Mouse (Mus musculus): ENCODE results near the gene Ap5s1. TPM values are rescaled to one million over a fixed set of nuclear protein-coding genes. Genes with fewer than 3 reads are reported as not detected.

Ap5s1 gene
- polyA plus RNA-seq, 1 experiment, result 14.5 TPM

GRCm38 (mm10) chr2:131255738-131256137 lies 48.9 kb downstream of the Ap5s1 start:
- TF ChIP-seq CTCF (IDR thresholded peaks at IDR 0.05; ENCODE audit: control insufficient read depth, insufficient read depth, low read length) (no peak), POLR2A (IDR thresholded peaks at IDR 0.05; ENCODE audit: borderline replicate concordance, control insufficient read depth, low read depth, low read length) (no peak)
- Histone ChIP-seq H3K4me1 (ENCODE audit: control insufficient read depth, insufficient read depth, low read length) (no peaks in the 10 kb centered on the region; the same call in 1 of the 2 replicates), H3K4me3 (replicated peaks; ENCODE audit: control insufficient read depth, low read depth, low read length) (no peak overlapping the region), H3K27ac (ENCODE audit: control insufficient read depth, insufficient read depth, low read depth, low read length, poor library complexity) (no peak overlapping the region)
- WGBS, result 73% methylated on average over 3 of the region's 3 CpGs

- H3K4me3 ChIP-seq (replicated peaks; ENCODE audit: control insufficient read depth, low read depth, low read length), result no peak overlapping the region
- TF ChIP-seq POLR2A (IDR thresholded peaks at IDR 0.05; ENCODE audit: borderline replicate concordance, control insufficient read depth, low read depth, low read length) (no peak), CTCF (IDR thresholded peaks at IDR 0.05; ENCODE audit: control insufficient read depth, insufficient read depth, low read length) (no peak)
- 58% methylated on average over 8 of the region's 8 CpGs for WGBS
- H3K27ac ChIP-seq (ENCODE audit: control insufficient read depth, insufficient read depth, low read depth, low read length, poor library complexity), result no peak overlapping the region
- no peaks in the 10 kb centered on the region; the same call in 1 of the 2 replicates for H3K4me1 ChIP-seq (ENCODE audit: control insufficient read depth, insufficient read depth, low read length)
Observed at GRCm38 (mm10) chr2:131258693-131259092, 51.8 kb downstream of the Ap5s1 start.

GRCm38 (mm10) chr2:131260544-131261307 lies 53.8 kb downstream of the Ap5s1 start:
- Histone ChIP-seq H3K27ac (ENCODE audit: control insufficient read depth, insufficient read depth, low read depth, low read length, poor library complexity) (no peak overlapping the region), H3K4me3 (replicated peaks; ENCODE audit: control insufficient read depth, low read depth, low read length) (no peak overlapping the region), H3K4me1 (ENCODE audit: control insufficient read depth, insufficient read depth, low read length) (no peaks in the 10 kb centered on the region; the same call in 1 of the 2 replicates)
- TF ChIP-seq POLR2A (IDR thresholded peaks at IDR 0.05; ENCODE audit: borderline replicate concordance, control insufficient read depth, low read depth, low read length), result no peak
- 68% methylated on average over 9 of the region's 9 CpGs for WGBS

GRCm38 (mm10) chr2:131261481-131262212 lies 54.8 kb downstream of the Ap5s1 start:
- H3K4me1 ChIP-seq (ENCODE audit: control insufficient read depth, insufficient read depth, low read length), result no peaks in the 10 kb centered on the region; the same call in 1 of the 2 replicates
- WGBS, result 15% methylated on average over 10 of the region's 10 CpGs
- H3K4me3 ChIP-seq (replicated peaks; ENCODE audit: control insufficient read depth, low read depth, low read length), result peak overlapping the region; percentile 60
- no peak for TF ChIP-seq CTCF (IDR thresholded peaks at IDR 0.05; ENCODE audit: control insufficient read depth, insufficient read depth, low read length)
- no peak for TF ChIP-seq POLR2A (IDR thresholded peaks at IDR 0.05; ENCODE audit: borderline replicate concordance, control insufficient read depth, low read depth, low read length)
- no peak overlapping the region; the same call in 1 of the 2 replicates for H3K27ac ChIP-seq (ENCODE audit: control insufficient read depth, insufficient read depth, low read depth, low read length, poor library complexity)

- peak within 1 kb of the TSS; percentile 99 for H3K27ac ChIP-seq (ENCODE audit: control insufficient read depth, insufficient read depth, low read depth, low read length, poor library complexity)
- WGBS, result under 1% methylated on average over 49 of the region's 49 CpGs
- peak within 1 kb of the TSS; percentile 86 for H3K4me3 ChIP-seq (replicated peaks; ENCODE audit: control insufficient read depth, low read depth, low read length)
- peak; percentile 92; the same call in 1 of the 2 replicates for TF ChIP-seq POLR2A (IDR thresholded peaks at IDR 0.05; ENCODE audit: borderline replicate concordance, control insufficient read depth, low read depth, low read length)
- TF ChIP-seq CTCF (IDR thresholded peaks at IDR 0.05; ENCODE audit: control insufficient read depth, insufficient read depth, low read length), result no peak
- no peaks in the 10 kb centered on the region; the same call in 1 of the 2 replicates for H3K4me1 ChIP-seq (ENCODE audit: control insufficient read depth, insufficient read depth, low read length)
Observed at GRCm38 (mm10) chr2:131262213-131262672, 55.4 kb downstream of the Ap5s1 start, which contains the start of gene Pank2. Gene Pank2, plus strand, starts transcription at chr2:131262495.

Other genes starting within 250 kb of the Ap5s1 start
- 2.7 and 5.5 TPM in 2 replicates for gene Gfra4, start 164.0 kb upstream of the Ap5s1 start, polyA plus RNA-seq (2011; ENCODE audit: insufficient read depth, insufficient read length, low replicate concordance, missing spikeins)
- gene Adam33, start 143.3 kb upstream of the Ap5s1 start, polyA plus RNA-seq (2011; ENCODE audit: insufficient read depth, insufficient read length, low replicate concordance, missing spikeins), result 34.9 and 47.9 TPM in 2 replicates
- 3.3 and 6.2 TPM in 2 replicates for gene Siglec1, start 120.3 kb upstream of the Ap5s1 start, polyA plus RNA-seq (2011; ENCODE audit: insufficient read depth, insufficient read length, low replicate concordance, missing spikeins)
- 2.6 and 4.4 TPM in 2 replicates for gene Hspa12b, start 79.8 kb upstream of the Ap5s1 start, polyA plus RNA-seq (2011; ENCODE audit: insufficient read depth, insufficient read length, low replicate concordance, missing spikeins)
- not detected in 2 replicates for gene Gm11037, start 73.6 kb upstream of the Ap5s1 start, polyA plus RNA-seq (2011; ENCODE audit: insufficient read depth, insufficient read length, low replicate concordance, missing spikeins)
- gene 1700037H04Rik, start 47.0 kb upstream of the Ap5s1 start, polyA plus RNA-seq (2011; ENCODE audit: insufficient read depth, insufficient read length, low replicate concordance, missing spikeins), result 46.9 and 57.6 TPM in 2 replicates
- gene Cenpb, start 27.0 kb upstream of the Ap5s1 start, polyA plus RNA-seq (2011; ENCODE audit: insufficient read depth, insufficient read length, low replicate concordance, missing spikeins), result 22.6 and 28.5 TPM in 2 replicates
- 179 and 183 TPM in 2 replicates for gene Cdc25b, start 20.1 kb upstream of the Ap5s1 start, polyA plus RNA-seq (2011; ENCODE audit: insufficient read depth, insufficient read length, low replicate concordance, missing spikeins)
- gene Spef1, start 19.8 kb upstream of the Ap5s1 start, polyA plus RNA-seq (2011; ENCODE audit: insufficient read depth, insufficient read length, low replicate concordance, missing spikeins), result 9.8 and 12.5 TPM in 2 replicates
- 8.4 and 13.7 TPM in 2 replicates for gene Mavs, start 27.0 kb downstream of the Ap5s1 start, polyA plus RNA-seq (2011; ENCODE audit: insufficient read depth, insufficient read length, low replicate concordance, missing spikeins)
- 31.4 and 44.4 TPM in 2 replicates for gene Pank2, start 55.4 kb downstream of the Ap5s1 start, polyA plus RNA-seq (2011; ENCODE audit: insufficient read depth, insufficient read length, low replicate concordance, missing spikeins)
- gene Rnf24, start 145.8 kb downstream of the Ap5s1 start, polyA plus RNA-seq (2011; ENCODE audit: insufficient read depth, insufficient read length, low replicate concordance, missing spikeins), result 0.56 and 2.0 TPM in 2 replicates

Data from bone marrow, adult 2 months (tissue).